Mouse (Mus musculus): Measurements from ENCODE around the gene Anpep. TPM values are rescaled to one million over a fixed set of nuclear protein-coding genes. Genes with fewer than 3 reads are reported as not detected.

Anpep gene
- total RNA-seq, 2 experiments from 2014 or later = 13.7 to 17.4 TPM

DNA sequence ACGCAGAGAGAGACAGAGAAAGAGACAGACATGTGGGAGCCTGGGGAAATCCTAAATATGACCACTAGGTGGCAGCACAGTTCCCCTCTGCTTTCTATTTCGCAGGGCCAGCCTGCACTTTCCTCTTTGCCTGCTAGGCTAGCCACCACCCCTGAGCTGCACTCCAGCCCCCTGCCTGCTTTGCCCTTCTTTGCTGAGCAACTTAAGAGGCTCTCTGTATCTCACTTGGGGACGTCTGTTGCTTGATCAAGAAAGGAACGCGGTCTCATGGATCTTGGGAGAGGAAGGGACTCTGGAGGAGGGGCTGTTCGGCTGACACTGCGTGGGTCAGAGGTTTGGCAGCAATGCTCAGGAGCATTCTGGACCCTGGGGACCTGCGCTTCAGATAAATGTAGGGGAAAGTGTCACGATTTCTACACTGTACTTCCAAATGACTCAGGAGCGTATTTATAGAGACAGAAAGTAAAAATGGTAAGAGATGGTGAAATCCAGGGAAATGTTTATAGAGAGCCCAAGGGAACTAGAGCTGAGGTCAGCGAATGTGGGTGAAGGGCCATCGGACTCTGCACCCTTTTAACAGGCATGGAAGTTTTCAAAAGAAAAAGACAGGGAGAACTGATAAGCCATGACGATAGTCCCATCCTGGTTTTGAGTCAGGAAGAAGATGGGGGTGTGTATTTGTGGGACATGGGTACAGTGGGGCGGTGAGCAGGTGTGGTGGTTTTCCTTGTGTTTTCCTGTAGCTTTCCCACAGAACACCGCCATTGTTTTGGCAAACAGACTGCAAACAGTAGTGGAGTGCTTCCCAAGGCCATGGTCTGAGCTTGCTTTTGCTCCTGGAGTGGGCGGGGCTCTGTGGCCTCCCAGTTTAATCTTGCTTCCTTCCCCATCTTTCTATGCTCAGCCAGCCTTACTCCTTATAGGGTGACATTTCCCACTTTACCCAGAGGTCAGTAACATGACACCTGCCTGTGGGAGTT is 79.9 kb downstream of the Anpep start:
- intact Hi-C loops (cut with DNase I) = no loop called here

More for the DNA sequence above, 79.9 kb downstream of the Anpep start:
- DNase-seq (ENCODE audit: low spot score) = peak; percentile 36

Other genes starting within 250 kb of the Anpep start
- not detected for gene Rhcg, start 243.4 kb downstream of the Anpep start, total RNA-seq (2021)
- under 1 TPM; 0.13 to 0.22 TPM for gene Ticrr, start 200.9 kb downstream of the Anpep start, total RNA-seq (2021)
- 1 to 10 TPM; 1.7 to 1.8 TPM for gene Kif7, start 145.3 kb downstream of the Anpep start, total RNA-seq (2021)
- 10 to 100 TPM in 1 of 2 experiments, 1 to 10 TPM in 1; 5.2 to 10.6 TPM for gene Plin1, start 128.2 kb downstream of the Anpep start, total RNA-seq (2021)
- gene Pex11a, start 117.9 kb downstream of the Anpep start, total RNA-seq (2021) = 10 to 100 TPM; 13.2 to 15.2 TPM
- under 1 TPM in 1 of 2 experiments, not detected in 1; 0.21 TPM for gene Wdr93, start 117.9 kb downstream of the Anpep start, total RNA-seq (2021)
- not detected for gene Mesp1, start 67.3 kb downstream of the Anpep start, total RNA-seq (2021)
- under 1 TPM in 1 of 2 experiments, not detected in 1; 0.17 TPM for gene Mesp2, start 50.3 kb downstream of the Anpep start, total RNA-seq (2021)
- gene Ap3s2, start 59.6 kb upstream of the Anpep start, total RNA-seq (2021) = 10 to 100 TPM; 19.2 to 21.5 TPM
- 10 to 100 TPM; 11.4 to 11.7 TPM for gene Arpin, start 74.3 kb upstream of the Anpep start, total RNA-seq (2021)
- 10 to 100 TPM; 27.7 to 29.9 TPM for gene Zfp710, start 163.8 kb upstream of the Anpep start, total RNA-seq (2021)

Data from heart, postnatal 25 days (tissue).